Mouse (Mus musculus) heart, adult 2 months (tissue): ENCODE measurements around the gene Scfd2.

Source experiments
- CTCF ChIP-seq: fragments of 200-600 bp; IDR thresholded peaks from 2 replicates; pipeline ENCODE4 v1.8.1; 2022; ENCODE audit warnings: antibody characterized with exemption, mild to moderate bottlenecking, moderate library complexity
- EP300 ChIP-seq: fragments of 200-500 bp; IDR thresholded peaks from 2 replicates; pipeline ENCODE4 v1.6.1; 2011; ENCODE audit warnings: low read depth, low read length, control low read depth; ENCODE audit not compliant: insufficient read depth
- POLR2A ChIP-seq: fragments of 200-500 bp; IDR thresholded peaks from 2 replicates; pipeline ENCODE4 v1.6.1; 2011; ENCODE audit warnings: mild to moderate bottlenecking, low read depth, low read length, control low read depth; ENCODE audit not compliant: insufficient read depth

- no peak for TF ChIP-seq POLR2A
- TF ChIP-seq CTCF, result no peak
- TF ChIP-seq EP300, result no peak
Observed at GRCm38 (mm10) chr5:74336780-74337179, 194.8 kb downstream of the Scfd2 start.
